Mouse (Mus musculus): Measurements from ENCODE around the gene Zfp599. TPM values are rescaled to one million over a fixed set of nuclear protein-coding genes. Genes with fewer than 3 reads are reported as not detected.

Gene Zfp599
- polyA plus RNA-seq, 1 experiment from 2014 or later, result 8.1 TPM

DNA sequence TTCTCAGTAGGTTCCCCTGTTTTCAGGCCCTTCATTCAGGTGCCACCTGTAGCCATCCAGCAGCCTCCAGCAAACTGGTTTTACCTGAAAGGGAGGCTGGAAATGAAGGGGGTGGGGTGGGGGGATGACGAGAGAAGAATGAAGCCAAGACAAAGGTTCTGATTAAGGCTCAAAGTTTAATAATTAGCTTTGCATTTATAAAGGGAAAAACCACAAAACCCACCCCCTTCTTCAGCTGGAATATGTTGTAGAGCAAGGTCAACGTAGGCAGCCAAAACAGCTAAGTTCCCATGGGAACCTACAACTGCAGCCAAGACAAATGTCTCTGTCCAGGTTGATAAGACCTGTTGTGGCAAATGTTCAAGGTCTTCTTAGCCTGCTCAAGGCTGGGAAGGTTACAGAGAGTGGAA lies 45.9 kb downstream of the Zfp599 start:
- Histone ChIP-seq H3K4me1 (replicated peaks; ENCODE audit: control insufficient read depth, insufficient read depth, low read length) (no peaks in the 10 kb centered on the region), H3K27me3 (ENCODE audit: control insufficient read depth, insufficient read depth, low read length) (no peaks in the 10 kb centered on the region), H3K9ac (ENCODE audit: low read depth, low read length) (no peak overlapping the region), H3K9me3 (ENCODE audit: control insufficient read depth, low read length) (no peaks in the 10 kb centered on the region), H3K4me2 (replicated peaks; ENCODE audit: low read depth, low read length) (no peak overlapping the region), H3K36me3 (ENCODE audit: control insufficient read depth, insufficient read depth, low read length) (no peaks in the 10 kb centered on the region), H3K27ac (ENCODE audit: low read depth, low read length) (no peak overlapping the region), H3K4me3 (ENCODE audit: low read depth, low read length) (no peak overlapping the region)
- ATAC-seq (ENCODE audit: low FRiP score), result no peak
- 79% methylated on average over 2 of the region's 2 CpGs for WGBS
- no peak for DNase-seq (ENCODE audit: low spot score)

Other genes starting within 250 kb of the Zfp599 start
- gene Elavl3, start 207.9 kb downstream of the Zfp599 start, polyA plus RNA-seq (2014; fragmentation: Nextera tagmentation; extraction: Ambion mirVana), result 72.9 and 85.2 TPM in 2 replicates
- gene Gm49318, start 188.6 kb downstream of the Zfp599 start, polyA plus RNA-seq (2014; fragmentation: Nextera tagmentation; extraction: Ambion mirVana), result 0.56 TPM in 1 of 2 replicates, not detected in the other
- 8.1 and 9.2 TPM in 2 replicates for gene Zfp653, start 188.5 kb downstream of the Zfp599 start, polyA plus RNA-seq (2014; fragmentation: Nextera tagmentation; extraction: Ambion mirVana)
- gene Ecsit, start 174.5 kb downstream of the Zfp599 start, polyA plus RNA-seq (2014; fragmentation: Nextera tagmentation; extraction: Ambion mirVana), result 32.4 and 38.4 TPM in 2 replicates
- 1.8 and 2.1 TPM in 2 replicates for gene Cnn1, start 160.7 kb downstream of the Zfp599 start, polyA plus RNA-seq (2014; fragmentation: Nextera tagmentation; extraction: Ambion mirVana)
- 211 and 213 TPM in 2 replicates for gene Elof1, start 142.7 kb downstream of the Zfp599 start, polyA plus RNA-seq (2014; fragmentation: Nextera tagmentation; extraction: Ambion mirVana)
- gene Acp5, start 124.2 kb downstream of the Zfp599 start, polyA plus RNA-seq (2014; fragmentation: Nextera tagmentation; extraction: Ambion mirVana), result 17.1 and 18.7 TPM in 2 replicates
- gene Pigyl, start 103.0 kb downstream of the Zfp599 start, polyA plus RNA-seq (2014; fragmentation: Nextera tagmentation; extraction: Ambion mirVana), result 60.5 and 64.1 TPM in 2 replicates
- not detected in 2 replicates for gene Zfp872, start 71.8 kb downstream of the Zfp599 start, polyA plus RNA-seq (2014; fragmentation: Nextera tagmentation; extraction: Ambion mirVana)
- 11.9 and 13.4 TPM in 2 replicates for gene Zfp809, start 34.2 kb downstream of the Zfp599 start, polyA plus RNA-seq (2014; fragmentation: Nextera tagmentation; extraction: Ambion mirVana)
- 25.5 and 34.1 TPM in 2 replicates for gene Zfp810, start 47.8 kb upstream of the Zfp599 start, polyA plus RNA-seq (2014; fragmentation: Nextera tagmentation; extraction: Ambion mirVana)
- 34.0 and 40.2 TPM in 2 replicates for gene Anln, start 129.3 kb upstream of the Zfp599 start, polyA plus RNA-seq (2014; fragmentation: Nextera tagmentation; extraction: Ambion mirVana)
- gene 9530077C05Rik, start 151.6 kb upstream of the Zfp599 start, polyA plus RNA-seq (2014; fragmentation: Nextera tagmentation; extraction: Ambion mirVana), result 9.3 and 9.8 TPM in 2 replicates
- gene Gm17545, start 194.4 kb upstream of the Zfp599 start, polyA plus RNA-seq (2014; fragmentation: Nextera tagmentation; extraction: Ambion mirVana), result not detected in 2 replicates
- gene Rp9, start 209.8 kb upstream of the Zfp599 start, polyA plus RNA-seq (2014; fragmentation: Nextera tagmentation; extraction: Ambion mirVana), result 53.9 and 56.0 TPM in 2 replicates
- 16.9 and 17.7 TPM in 2 replicates for gene Bbs9, start 215.8 kb upstream of the Zfp599 start, polyA plus RNA-seq (2014; fragmentation: Nextera tagmentation; extraction: Ambion mirVana)

Measured in hindbrain, embryonic 11.5 days (tissue).